Mouse (Mus musculus): ENCODE results near the gene Dennd1b. TPM values are rescaled to one million over a fixed set of nuclear protein-coding genes. Genes with fewer than 3 reads are reported as not detected.
A peak's percentile ranks its signal among the peaks of the same experiment; 100 is the strongest.

The Dennd1b gene
- polyA plus RNA-seq, 1 experiment from 2014 or later: 9.2 TPM

- Histone ChIP-seq H3K4me1 (ENCODE audit: control insufficient read depth, insufficient read depth, low read length) (peaks cover 4% of the 10 kb centered on the region; the same call in 1 of the 2 replicates), H3K9me3 (replicated peaks; ENCODE audit: control insufficient read depth, low read length, poor library complexity, severe bottlenecking) (no peaks in the 10 kb centered on the region), H3K36me3 (ENCODE audit: control insufficient read depth, insufficient read depth, low read length) (no peaks in the 10 kb centered on the region), H3K27ac (ENCODE audit: low read length) (no peak overlapping the region), H3K9ac (ENCODE audit: low read depth, low read length) (no peak overlapping the region), H3K4me3 (ENCODE audit: low read depth, low read length) (no peak overlapping the region), H3K4me2 (ENCODE audit: low read length) (no peak overlapping the region), H3K27me3 (ENCODE audit: control insufficient read depth, insufficient read depth, low read depth, low read length) (no peaks in the 10 kb centered on the region)
- 59% methylated on average over 2 of the region's 2 CpGs for WGBS
- no peak for ATAC-seq
Observed at GRCm38 (mm10) chr1:139194011-139194410, 230.8 kb downstream of the Dennd1b start.

- H3K9ac ChIP-seq (ENCODE audit: low read depth, low read length): no peak overlapping the region
- no peak overlapping the region for H3K4me2 ChIP-seq (ENCODE audit: low read length)
- peak; percentile 39; the same call in 1 of the 2 replicates for ATAC-seq
- H3K36me3 ChIP-seq (ENCODE audit: control insufficient read depth, insufficient read depth, low read length): no peaks in the 10 kb centered on the region
- H3K9me3 ChIP-seq (replicated peaks; ENCODE audit: control insufficient read depth, low read length, poor library complexity, severe bottlenecking): no peaks in the 10 kb centered on the region
- H3K27me3 ChIP-seq (ENCODE audit: control insufficient read depth, insufficient read depth, low read depth, low read length): no peaks in the 10 kb centered on the region
- no peak overlapping the region for H3K27ac ChIP-seq (ENCODE audit: low read length)
- 11% methylated on average over 5 of the region's 5 CpGs for WGBS
- H3K4me3 ChIP-seq (ENCODE audit: low read depth, low read length): no peak overlapping the region
- H3K4me1 ChIP-seq (ENCODE audit: control insufficient read depth, insufficient read depth, low read length): peaks cover 4% of the 10 kb centered on the region; the same call in 1 of the 2 replicates
Observed at GRCm38 (mm10) chr1:139194428-139195028, 231.3 kb downstream of the Dennd1b start.

- H3K27ac ChIP-seq (ENCODE audit: low read length): no peak overlapping the region
- WGBS: 55% methylated on average over 5 of the region's 5 CpGs
- H3K9ac ChIP-seq (ENCODE audit: low read depth, low read length): no peak overlapping the region
- no peaks in the 10 kb centered on the region for H3K36me3 ChIP-seq (ENCODE audit: control insufficient read depth, insufficient read depth, low read length)
- no peak overlapping the region for H3K4me2 ChIP-seq (ENCODE audit: low read length)
- ATAC-seq: peak; percentile 51; the same call in 1 of the 2 replicates
- 0 out of 2 replicates have a peak, but pooled peaks cover 3% of the 10 kb centered on the region for H3K4me1 ChIP-seq (ENCODE audit: control insufficient read depth, insufficient read depth, low read length)
- H3K9me3 ChIP-seq (replicated peaks; ENCODE audit: control insufficient read depth, low read length, poor library complexity, severe bottlenecking): no peaks in the 10 kb centered on the region
- H3K27me3 ChIP-seq (ENCODE audit: control insufficient read depth, insufficient read depth, low read depth, low read length): no peaks in the 10 kb centered on the region
- no peak overlapping the region for H3K4me3 ChIP-seq (ENCODE audit: low read depth, low read length)
Observed at GRCm38 (mm10) chr1:139203026-139203425, 239.8 kb downstream of the Dennd1b start.

- Histone ChIP-seq H3K27ac (ENCODE audit: low read length) (no peak overlapping the region), H3K36me3 (ENCODE audit: control insufficient read depth, insufficient read depth, low read length) (no peaks in the 10 kb centered on the region), H3K9ac (ENCODE audit: low read depth, low read length) (no peak overlapping the region), H3K27me3 (ENCODE audit: control insufficient read depth, insufficient read depth, low read depth, low read length) (no peaks in the 10 kb centered on the region), H3K4me2 (ENCODE audit: low read length) (no peak overlapping the region), H3K4me3 (ENCODE audit: low read depth, low read length) (no peak overlapping the region), H3K9me3 (replicated peaks; ENCODE audit: control insufficient read depth, low read length, poor library complexity, severe bottlenecking) (no peaks in the 10 kb centered on the region), H3K4me1 (ENCODE audit: control insufficient read depth, insufficient read depth, low read length) (peaks cover 10% of the 10 kb centered on the region; the same call in 1 of the 2 replicates)
- ATAC-seq: no peak
- WGBS: 76% methylated on average over 4 of the region's 4 CpGs
Observed at GRCm38 (mm10) chr1:139206259-139206658, 243.0 kb downstream of the Dennd1b start.

- Histone ChIP-seq H3K4me2 (ENCODE audit: low read length) (peak overlapping the region; percentile 21; the same call in 1 of the 2 replicates), H3K27ac (ENCODE audit: low read length) (0 out of 2 replicates have a peak overlapping the region, but pooled peaks have one; percentile 26), H3K9ac (ENCODE audit: low read depth, low read length) (0 out of 2 replicates have a peak overlapping the region, but pooled peaks have one; percentile 21), H3K9me3 (replicated peaks; ENCODE audit: control insufficient read depth, low read length, poor library complexity, severe bottlenecking) (no peaks in the 10 kb centered on the region), H3K27me3 (ENCODE audit: control insufficient read depth, insufficient read depth, low read depth, low read length) (no peaks in the 10 kb centered on the region), H3K36me3 (ENCODE audit: control insufficient read depth, insufficient read depth, low read length) (no peaks in the 10 kb centered on the region), H3K4me1 (ENCODE audit: control insufficient read depth, insufficient read depth, low read length) (peaks cover 7% of the 10 kb centered on the region; the same call in 1 of the 2 replicates), H3K4me3 (ENCODE audit: low read depth, low read length) (no peak overlapping the region)
- WGBS: 5% methylated on average over 7 of the region's 7 CpGs
- ATAC-seq: peak; percentile 54
Observed at GRCm38 (mm10) chr1:139209796-139210195, 246.6 kb downstream of the Dennd1b start.

DNA sequence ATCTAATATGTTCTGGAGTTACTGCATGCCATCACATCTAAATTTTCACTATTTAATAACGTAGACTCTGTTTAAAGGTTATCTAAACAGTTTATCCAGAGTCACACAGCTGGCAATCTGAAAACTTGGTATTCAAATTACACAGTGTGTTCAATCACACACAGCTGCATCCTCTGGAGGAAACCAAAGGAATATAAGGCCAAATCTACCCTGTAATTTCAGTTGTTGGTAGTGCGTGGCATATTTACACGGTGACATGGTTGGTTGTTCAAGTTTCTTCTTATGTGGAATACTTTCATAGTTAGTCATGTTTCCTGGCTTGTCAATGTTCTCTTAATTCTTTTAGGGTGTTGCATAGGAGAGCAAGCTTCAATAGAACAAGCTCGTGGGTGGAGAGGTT lies 247.3 kb downstream of the Dennd1b start:
- no peak overlapping the region for H3K27ac ChIP-seq (ENCODE audit: low read length)

DNA sequence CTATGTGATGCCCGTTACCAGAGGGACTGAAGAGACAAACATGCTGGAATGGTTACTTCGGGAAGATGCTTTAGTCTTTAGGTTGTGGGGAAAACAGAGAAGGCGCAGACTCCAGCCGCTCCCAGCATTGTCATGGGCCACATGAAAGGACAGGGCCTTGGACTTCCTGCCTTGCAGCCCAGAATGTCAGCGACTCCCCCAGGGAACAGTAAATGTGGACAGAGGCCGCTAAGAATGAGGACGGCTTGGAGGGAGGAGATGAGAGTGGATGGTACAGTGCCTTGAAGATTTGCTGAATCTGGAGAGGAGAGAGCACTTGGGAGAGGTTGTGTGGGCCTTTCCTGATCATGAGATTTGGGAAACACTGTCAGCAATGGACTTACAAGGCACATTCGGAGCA lies 252.1 kb downstream of the Dennd1b start:
- Histone ChIP-seq H3K36me3 (ENCODE audit: control insufficient read depth, insufficient read depth, low read length) (no peaks in the 10 kb centered on the region), H3K4me1 (ENCODE audit: control insufficient read depth, insufficient read depth, low read length) (no peaks in the 10 kb centered on the region), H3K27me3 (ENCODE audit: control insufficient read depth, insufficient read depth, low read depth, low read length) (no peaks in the 10 kb centered on the region), H3K4me2 (ENCODE audit: low read length) (no peak overlapping the region), H3K9me3 (replicated peaks; ENCODE audit: control insufficient read depth, low read length, poor library complexity, severe bottlenecking) (no peaks in the 10 kb centered on the region), H3K4me3 (ENCODE audit: low read depth, low read length) (no peak overlapping the region), H3K9ac (ENCODE audit: low read depth, low read length) (no peak overlapping the region), H3K27ac (ENCODE audit: low read length) (no peak overlapping the region)
- WGBS: 65% methylated on average over 8 of the region's 8 CpGs
- no peak for ATAC-seq

More for the DNA sequence above, 247.3 kb downstream of the Dennd1b start:
- Histone ChIP-seq H3K36me3 (ENCODE audit: control insufficient read depth, insufficient read depth, low read length) (no peaks in the 10 kb centered on the region), H3K27me3 (ENCODE audit: control insufficient read depth, insufficient read depth, low read depth, low read length) (no peaks in the 10 kb centered on the region), H3K4me1 (ENCODE audit: control insufficient read depth, insufficient read depth, low read length) (peaks cover 7% of the 10 kb centered on the region; the same call in 1 of the 2 replicates), H3K9me3 (replicated peaks; ENCODE audit: control insufficient read depth, low read length, poor library complexity, severe bottlenecking) (no peaks in the 10 kb centered on the region), H3K9ac (ENCODE audit: low read depth, low read length) (no peak overlapping the region), H3K4me2 (ENCODE audit: low read length) (no peak overlapping the region), H3K4me3 (ENCODE audit: low read depth, low read length) (no peak overlapping the region)
- ATAC-seq: no peak
- WGBS: 63% methylated on average over 4 of the region's 4 CpGs

DNA sequence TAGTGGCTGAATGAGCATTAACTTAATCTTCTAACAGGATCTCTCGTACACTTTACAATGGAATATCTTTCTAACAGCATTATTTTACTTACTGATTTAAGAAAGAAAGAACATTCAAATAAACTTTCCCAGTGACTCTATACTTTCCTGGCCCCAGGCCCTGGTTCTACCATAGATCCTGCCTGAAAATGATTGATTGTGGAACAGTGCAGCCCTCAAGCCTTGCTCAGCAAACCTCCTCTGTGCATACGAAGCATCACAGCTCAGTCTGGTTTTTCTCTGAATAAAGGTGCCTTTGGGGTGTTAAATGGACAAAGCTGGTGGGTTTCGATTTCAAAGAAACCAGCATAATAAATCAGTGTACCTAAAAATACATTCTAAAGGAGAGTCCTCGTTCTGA lies 260.6 kb downstream of the Dennd1b start:
- WGBS: 84% methylated on average over 4 of the region's 4 CpGs
- no peak for ATAC-seq
- Histone ChIP-seq H3K27me3 (ENCODE audit: control insufficient read depth, insufficient read depth, low read depth, low read length) (no peaks in the 10 kb centered on the region), H3K4me1 (ENCODE audit: control insufficient read depth, insufficient read depth, low read length) (no peaks in the 10 kb centered on the region), H3K4me3 (ENCODE audit: low read depth, low read length) (no peak overlapping the region), H3K9me3 (replicated peaks; ENCODE audit: control insufficient read depth, low read length, poor library complexity, severe bottlenecking) (no peaks in the 10 kb centered on the region), H3K36me3 (ENCODE audit: control insufficient read depth, insufficient read depth, low read length) (no peaks in the 10 kb centered on the region), H3K9ac (ENCODE audit: low read depth, low read length) (no peak overlapping the region), H3K4me2 (ENCODE audit: low read length) (no peak overlapping the region), H3K27ac (ENCODE audit: low read length) (no peak overlapping the region)

- Histone ChIP-seq H3K4me2 (ENCODE audit: low read length) (no peak overlapping the region), H3K9ac (ENCODE audit: low read depth, low read length) (no peak overlapping the region), H3K4me1 (ENCODE audit: control insufficient read depth, insufficient read depth, low read length) (no peaks in the 10 kb centered on the region), H3K4me3 (ENCODE audit: low read depth, low read length) (no peak overlapping the region), H3K36me3 (ENCODE audit: control insufficient read depth, insufficient read depth, low read length) (no peaks in the 10 kb centered on the region), H3K27ac (ENCODE audit: low read length) (no peak overlapping the region), H3K27me3 (ENCODE audit: control insufficient read depth, insufficient read depth, low read depth, low read length) (no peaks in the 10 kb centered on the region), H3K9me3 (replicated peaks; ENCODE audit: control insufficient read depth, low read length, poor library complexity, severe bottlenecking) (no peaks in the 10 kb centered on the region)
- 89% methylated on average over 6 of the region's 6 CpGs for WGBS
- no peak for ATAC-seq
Observed at GRCm38 (mm10) chr1:139224309-139224949, 261.2 kb downstream of the Dennd1b start.
